Mouse (Mus musculus) midbrain, embryonic 13.5 days (tissue): ENCODE results near the gene Spint1. TPM values are rescaled to one million over a fixed set of nuclear protein-coding genes. Genes with fewer than 3 reads are reported as not detected.

Experiments used
- ATAC-seq: fragments of 200-750 bp; cut with Nextera tagmentation; 2 replicates; pipeline ENCODE4 v1.8.0; 2017; ENCODE audit warnings: mild to moderate bottlenecking, moderate TSS enrichment, moderate library complexity
- H3K27ac ChIP-seq: fragments of 300-500 bp; sonication (generic); 2 replicates; pipeline ENCODE4 v1.5.1; 2015; ENCODE audit warnings: inconsistent platforms, mild to moderate bottlenecking, moderate library complexity
- H3K27me3 ChIP-seq: fragments of 300-500 bp; sonication (generic); 2 replicates; pipeline ENCODE4 v1.6.1; 2015; ENCODE audit warnings: mild to moderate bottlenecking, inconsistent platforms
- H3K36me3 ChIP-seq: fragments of 300-500 bp; sonication (generic); 2 replicates; pipeline ENCODE4 v1.6.1; 2015; ENCODE audit warnings: mild to moderate bottlenecking, inconsistent platforms
- H3K4me1 ChIP-seq: fragments of 300-500 bp; sonication (generic); replicated peaks from 2 replicates; pipeline ENCODE4 v1.6.1; 2015; ENCODE audit warnings: inconsistent platforms
- H3K4me2 ChIP-seq: fragments of 300-500 bp; sonication (generic); replicated peaks from 2 replicates; pipeline ENCODE4 v1.6.1; 2015; ENCODE audit warnings: moderate library complexity, mild to moderate bottlenecking, inconsistent platforms
- H3K4me3 ChIP-seq: fragments of 300-500 bp; sonication (generic); replicated peaks from 2 replicates; pipeline ENCODE4 v1.5.1; 2015; ENCODE audit warnings: mild to moderate bottlenecking, inconsistent platforms
- H3K9ac ChIP-seq: fragments of 300-500 bp; sonication (generic); replicated peaks from 2 replicates; pipeline ENCODE4 v1.6.1; 2015; ENCODE audit warnings: mild to moderate bottlenecking, inconsistent platforms
- H3K9me3 ChIP-seq: fragments of 300-500 bp; sonication (generic); 2 replicates; pipeline ENCODE4 v1.6.1; 2016; ENCODE audit warnings: mild to moderate bottlenecking, inconsistent platforms
- WGBS: fragments of 180-500 bp; shearing (Covaris S2); methylation state at CpG from one replicate; pipeline ENCODE4 v1.1.7; 2015; 5-methylcytosine and 5-hydroxymethylcytosine counted together
- polyA plus RNA-seq: library from polyadenylated mRNA; unstranded; fragments of >200 nt; fragmentation: Nextera tagmentation; extraction: Ambion mirVana; gene quantifications from 2 replicates; pipeline ENCODE4 v1.2.1, GENCODE M21; 2015

Gene Spint1
- polyA plus RNA-seq, 1 experiment from 2014 or later: 0.34 TPM

DNA sequence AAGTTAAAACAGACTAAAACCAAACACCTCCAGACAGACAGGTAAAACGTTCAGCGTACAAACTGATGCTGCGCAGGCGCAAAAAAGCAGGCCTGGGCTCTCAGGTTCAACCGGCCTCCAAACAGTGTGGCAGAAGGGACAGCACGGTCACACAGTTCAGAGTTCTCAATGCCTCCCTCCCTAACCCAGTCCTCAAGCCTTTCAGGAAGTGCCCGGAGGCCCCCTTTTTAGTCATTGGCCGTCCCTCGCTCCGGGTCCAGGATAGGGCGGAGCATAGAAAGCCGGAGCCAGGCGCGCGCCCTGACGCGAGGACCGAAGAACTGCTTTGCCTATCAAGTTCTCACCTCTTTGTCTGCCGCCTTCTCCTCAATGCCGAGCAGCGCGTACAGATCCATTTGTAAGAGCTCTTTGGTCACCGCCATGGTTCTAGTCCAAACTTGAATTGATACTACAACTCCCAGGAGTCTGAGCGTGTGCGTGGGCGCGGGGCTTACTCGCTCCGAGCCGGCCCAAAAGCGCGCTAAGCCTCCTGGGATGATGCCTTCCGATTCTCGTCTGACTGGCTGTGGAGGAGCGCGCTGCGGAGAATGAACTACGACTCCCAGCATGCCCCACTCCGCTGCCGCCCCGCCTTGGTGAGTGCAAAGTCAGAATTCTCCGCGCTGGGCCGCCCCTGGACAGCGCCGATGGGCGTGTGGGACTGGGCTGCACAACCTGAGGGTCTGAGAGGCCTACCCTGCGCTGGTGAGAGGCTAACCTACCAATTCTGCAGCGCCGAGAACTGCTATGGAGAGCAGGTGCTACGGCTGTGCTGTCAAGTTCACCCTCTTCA is 28.6 kb upstream of the Spint1 start, which contains the start of the genes Zfyve19 and Dnajc17:
TSS of gene Zfyve19 (plus strand) at position 274 of the 832 bp plus-strand sequence.
TSS of gene Dnajc17 (minus strand) at position 452 of the 832 bp plus-strand sequence.
- H3K9me3 ChIP-seq: no peaks in the 10 kb centered on the region
- H3K4me1 ChIP-seq: peaks cover 26% of the 10 kb centered on the region
- H3K27me3 ChIP-seq: no peaks in the 10 kb centered on the region
- peak; percentile 98 for ATAC-seq
- H3K4me3 ChIP-seq: peak within 1 kb of the TSS; percentile 78
- peak within 1 kb of the TSS; percentile 70 for H3K27ac ChIP-seq
- peak within 1 kb of the TSS; percentile 86 for H3K9ac ChIP-seq
- under 1% methylated on average over 51 of the region's 51 CpGs for WGBS
- H3K4me2 ChIP-seq: peak within 1 kb of the TSS; percentile 63
- peaks cover 32% of the 10 kb centered on the region for H3K36me3 ChIP-seq

DNA sequence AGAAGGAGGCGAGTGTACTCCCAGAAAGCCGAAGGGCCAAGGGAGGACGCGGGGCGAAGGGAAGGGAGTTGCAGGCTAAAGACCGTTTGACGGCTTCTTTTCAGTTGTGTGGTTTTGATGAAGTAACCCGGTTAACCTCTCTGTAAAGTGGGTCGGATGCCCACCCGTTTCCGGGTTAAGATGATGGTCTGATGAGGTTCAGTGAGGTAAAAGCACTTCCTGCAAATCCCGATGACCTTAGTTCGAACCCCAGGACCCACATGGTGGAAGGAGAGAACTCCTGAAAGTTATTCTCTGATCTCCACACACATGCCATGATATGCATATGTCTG is 28.0 kb upstream of the Spint1 start:
- H3K9me3 ChIP-seq: no peaks in the 10 kb centered on the region
- peak overlapping the region; percentile 78 for H3K4me3 ChIP-seq
- H3K9ac ChIP-seq: peak overlapping the region; percentile 86
- 2% methylated on average over 13 of the region's 13 CpGs for WGBS
- no peaks in the 10 kb centered on the region for H3K27me3 ChIP-seq
- peak overlapping the region; percentile 63 for H3K4me2 ChIP-seq
- peaks cover 36% of the 10 kb centered on the region for H3K36me3 ChIP-seq
- H3K27ac ChIP-seq: peak overlapping the region; percentile 70
- ATAC-seq: no peak; the same call in 1 of the 2 replicates
- peaks cover 20% of the 10 kb centered on the region for H3K4me1 ChIP-seq

DNA sequence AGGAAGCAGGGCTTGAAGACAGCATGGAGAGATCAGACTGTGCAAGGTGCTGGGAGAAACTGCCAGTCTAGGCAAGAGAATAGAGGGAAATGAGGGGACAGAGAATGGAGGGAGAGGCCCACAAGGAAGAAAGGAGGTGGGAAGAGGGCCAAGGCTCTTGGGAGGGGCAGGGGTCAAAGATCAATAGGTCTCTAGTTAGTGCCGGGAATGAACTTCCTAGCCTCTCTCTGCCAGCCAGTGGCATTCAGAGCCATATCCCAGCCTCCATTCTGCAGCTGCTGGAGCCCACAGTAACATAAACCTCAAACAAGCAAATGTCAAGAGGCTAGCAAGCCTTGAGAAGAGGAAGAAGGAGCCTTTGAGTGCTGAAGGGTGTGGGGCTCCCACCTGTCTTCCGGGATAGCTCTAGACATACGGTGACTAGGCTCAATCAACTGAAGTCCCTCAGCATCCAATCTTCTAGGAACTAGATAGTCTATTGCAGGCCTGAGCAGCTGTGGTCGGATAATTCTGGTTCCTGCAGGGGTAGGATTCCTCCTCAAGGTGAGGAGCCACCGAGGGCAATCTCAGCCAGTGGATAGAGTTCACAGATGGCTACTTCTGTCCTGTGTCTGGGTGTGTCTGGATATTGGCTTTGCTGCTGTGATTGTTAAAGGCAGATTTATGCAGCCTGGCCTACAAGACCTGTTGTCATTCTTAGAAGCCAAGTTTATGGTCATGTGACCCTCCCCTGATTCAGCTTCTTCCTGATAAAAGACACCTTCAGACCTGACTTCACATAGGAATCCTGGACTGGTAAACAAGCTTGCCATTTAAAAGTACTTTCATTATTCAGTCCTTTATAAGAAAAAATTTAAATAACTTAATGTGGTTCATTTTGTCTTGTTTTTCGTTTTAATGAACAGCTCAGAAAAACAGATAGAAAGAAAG is 7.1 kb upstream of the Spint1 start, which contains the start of gene Ppp1r14d:
TSS of gene Ppp1r14d (minus strand) at position 132 of the 930 bp plus-strand sequence.
- no peaks in the 10 kb centered on the region for H3K4me1 ChIP-seq
- no peak for ATAC-seq
- no peak within 1 kb of the TSS for H3K4me3 ChIP-seq
- H3K9me3 ChIP-seq: no peaks in the 10 kb centered on the region
- no peak within 1 kb of the TSS for H3K9ac ChIP-seq
- no peaks in the 10 kb centered on the region for H3K36me3 ChIP-seq
- H3K4me2 ChIP-seq: no peak within 1 kb of the TSS
- H3K27me3 ChIP-seq: peaks cover 9% of the 10 kb centered on the region
- WGBS: 83% methylated on average over 6 of the region's 6 CpGs
- no peak within 1 kb of the TSS for H3K27ac ChIP-seq

DNA sequence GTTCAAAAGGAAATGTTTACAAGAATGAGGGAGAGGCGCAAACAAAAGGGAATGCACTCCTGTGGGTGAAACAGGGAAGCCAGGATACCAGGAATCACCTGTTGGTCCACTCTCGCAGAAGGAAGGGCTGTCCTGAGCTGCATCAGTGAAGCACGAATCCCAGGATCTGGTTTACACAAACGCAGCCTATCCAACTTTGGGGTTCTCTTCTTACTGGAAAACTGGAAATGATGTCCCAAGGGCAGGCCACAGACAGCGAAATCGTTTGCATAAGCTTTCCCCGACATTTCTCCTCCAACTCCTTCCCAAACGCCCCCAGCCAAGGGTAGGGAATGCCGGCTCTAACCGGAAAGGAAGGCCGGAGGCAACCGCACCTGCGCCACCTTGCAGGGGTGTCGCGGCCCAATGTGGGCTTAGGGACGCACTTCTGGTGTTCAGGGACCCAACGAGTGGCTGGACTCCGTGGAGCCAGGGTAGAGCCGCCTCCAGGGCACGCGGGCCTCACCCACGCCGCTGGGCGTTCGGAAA is 416 bp upstream of the Spint1 start:
- H3K4me2 ChIP-seq: peak overlapping the region; percentile 62
- 7% methylated on average over 25 of the region's 25 CpGs for WGBS
- H3K36me3 ChIP-seq: no peaks in the 10 kb centered on the region
- H3K4me1 ChIP-seq: peaks cover 14% of the 10 kb centered on the region
- H3K27ac ChIP-seq: no peak overlapping the region
- ATAC-seq: 0 out of 2 replicates have a peak, but pooled peaks have one; percentile 4
- H3K27me3 ChIP-seq: peaks cover 62% of the 10 kb centered on the region
- H3K9me3 ChIP-seq: no peaks in the 10 kb centered on the region
- H3K9ac ChIP-seq: peak overlapping the region; percentile 44
- peak overlapping the region; percentile 42 for H3K4me3 ChIP-seq

DNA sequence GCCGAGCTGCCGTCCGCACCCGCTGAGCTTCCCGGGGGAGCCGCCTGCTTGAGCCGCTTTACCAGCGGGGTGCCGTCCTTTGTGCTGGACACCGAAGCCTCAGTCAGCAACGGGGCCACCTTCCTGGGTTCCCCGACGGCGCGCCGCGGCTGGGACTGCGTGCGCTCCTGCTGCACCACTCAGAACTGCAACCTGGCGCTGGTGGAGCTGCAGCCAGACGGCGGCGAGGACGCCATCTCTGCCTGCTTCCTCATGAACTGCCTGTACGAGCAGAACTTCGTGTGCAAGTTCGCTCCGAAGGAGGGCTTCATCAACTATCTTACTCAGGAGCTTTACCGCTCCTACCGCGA is 684 bp downstream of the Spint1 start:
- Histone ChIP-seq H3K36me3 (no peaks in the 10 kb centered on the region), H3K4me2 (peak overlapping the region; percentile 62), H3K27ac (no peak overlapping the region), H3K9ac (0 out of 2 replicates have a peak overlapping the region, but pooled peaks have one; percentile 44), H3K4me1 (peaks cover 14% of the 10 kb centered on the region), H3K27me3 (peaks cover 62% of the 10 kb centered on the region), H3K4me3 (peak overlapping the region; percentile 42), H3K9me3 (no peaks in the 10 kb centered on the region)
- ATAC-seq: no peak
- WGBS: 2% methylated on average over 31 of the region's 31 CpGs

DNA sequence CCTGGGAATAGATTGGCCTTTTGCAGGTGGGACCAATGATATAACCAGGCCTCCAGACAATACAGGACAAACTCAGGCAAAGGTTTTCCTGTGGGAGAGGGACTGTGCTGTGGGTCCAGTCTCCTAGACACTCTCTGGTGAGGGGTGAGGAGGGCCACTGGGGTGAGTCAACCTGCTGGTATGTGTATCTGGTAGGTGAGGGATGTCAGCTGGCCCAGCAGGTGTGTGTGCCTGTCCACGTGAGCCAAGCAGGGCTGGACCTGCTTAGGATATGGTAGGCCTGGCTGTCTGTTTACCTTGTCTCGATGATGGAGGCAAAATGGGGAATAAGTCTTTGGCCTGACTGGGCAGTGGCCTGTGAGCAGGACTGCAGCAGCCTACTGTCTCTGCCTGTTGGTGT is 1.5 kb downstream of the Spint1 start:
- Histone ChIP-seq H3K4me1 (peaks cover 14% of the 10 kb centered on the region), H3K36me3 (no peaks in the 10 kb centered on the region), H3K4me3 (no peak overlapping the region), H3K27me3 (peaks cover 59% of the 10 kb centered on the region), H3K9ac (no peak overlapping the region), H3K9me3 (no peaks in the 10 kb centered on the region), H3K4me2 (no peak overlapping the region), H3K27ac (no peak overlapping the region)
- ATAC-seq: no peak
- WGBS: 81% methylated on average over 2 of the region's 2 CpGs

DNA sequence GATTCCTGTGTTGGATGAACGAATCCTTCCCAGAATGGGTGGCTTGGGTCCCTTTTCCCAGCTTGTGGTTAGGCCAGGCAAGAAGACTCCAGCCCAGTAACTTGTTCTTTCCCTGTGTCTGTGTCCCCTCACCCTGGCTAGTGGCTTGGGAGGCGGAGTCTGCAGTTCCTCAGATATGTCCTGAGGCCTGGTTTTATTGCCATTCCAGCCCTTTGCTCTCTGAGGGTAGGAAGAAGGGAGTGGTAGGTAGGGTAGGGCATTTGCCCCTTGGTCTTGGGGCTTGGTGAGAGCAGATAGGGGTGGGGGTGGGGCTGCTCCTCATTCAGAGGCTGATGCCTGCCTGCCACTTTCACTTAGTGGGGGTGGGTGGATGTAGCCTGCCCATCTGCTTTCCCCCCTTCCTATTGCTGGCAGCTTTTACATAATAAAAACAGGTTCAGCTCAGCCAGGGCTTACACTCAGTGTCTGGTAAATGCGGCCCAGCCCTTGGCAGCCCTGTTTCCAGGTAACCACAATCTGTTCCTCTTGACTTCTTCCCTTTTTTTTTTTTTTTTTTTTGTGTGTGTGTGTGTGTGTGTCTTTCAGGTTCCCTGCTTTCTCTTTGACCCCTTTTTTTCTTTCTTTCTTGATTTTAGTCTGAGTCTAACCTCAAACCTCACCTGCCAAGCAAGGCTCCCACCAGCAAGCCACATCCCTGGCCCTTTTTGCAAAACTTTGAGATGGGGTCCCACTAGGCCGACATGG is 3.1 kb downstream of the Spint1 start:
- peaks cover 51% of the 10 kb centered on the region for H3K27me3 ChIP-seq
- no peak for ATAC-seq
- 62% methylated on average over 4 of the region's 4 CpGs for WGBS

DNA sequence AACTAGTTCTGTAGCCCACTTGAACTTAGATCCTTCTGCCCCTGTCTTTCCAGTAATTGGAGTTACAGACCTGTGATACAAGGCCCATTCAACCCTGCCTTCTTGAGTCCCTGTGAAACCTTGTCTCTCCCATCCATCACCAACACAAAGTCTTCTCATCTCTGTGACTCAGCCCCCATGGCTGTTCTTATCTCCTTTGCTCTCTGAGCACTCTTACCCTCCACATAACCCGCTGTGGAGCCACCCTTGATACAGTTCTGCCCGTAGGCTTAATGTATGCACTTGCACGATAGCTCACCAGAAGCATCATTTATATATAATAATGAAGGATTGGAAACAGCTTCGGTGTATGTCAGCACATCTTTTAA is 3.6 kb downstream of the Spint1 start:
- 85% methylated on average over 4 of the region's 4 CpGs for WGBS
- no peak overlapping the region for H3K9ac ChIP-seq
- ATAC-seq: no peak
- no peak overlapping the region for H3K4me2 ChIP-seq
- H3K27me3 ChIP-seq: peaks cover 45% of the 10 kb centered on the region
- no peaks in the 10 kb centered on the region for H3K36me3 ChIP-seq
- peaks cover 14% of the 10 kb centered on the region for H3K4me1 ChIP-seq
- H3K4me3 ChIP-seq: no peak overlapping the region
- H3K27ac ChIP-seq: no peak overlapping the region
- no peaks in the 10 kb centered on the region for H3K9me3 ChIP-seq

More for the DNA sequence above, 3.1 kb downstream of the Spint1 start:
- Histone ChIP-seq H3K9me3 (no peaks in the 10 kb centered on the region), H3K4me3 (no peak overlapping the region), H3K4me2 (no peak overlapping the region), H3K4me1 (peaks cover 14% of the 10 kb centered on the region), H3K9ac (no peak overlapping the region), H3K27ac (no peak overlapping the region), H3K36me3 (no peaks in the 10 kb centered on the region)

DNA sequence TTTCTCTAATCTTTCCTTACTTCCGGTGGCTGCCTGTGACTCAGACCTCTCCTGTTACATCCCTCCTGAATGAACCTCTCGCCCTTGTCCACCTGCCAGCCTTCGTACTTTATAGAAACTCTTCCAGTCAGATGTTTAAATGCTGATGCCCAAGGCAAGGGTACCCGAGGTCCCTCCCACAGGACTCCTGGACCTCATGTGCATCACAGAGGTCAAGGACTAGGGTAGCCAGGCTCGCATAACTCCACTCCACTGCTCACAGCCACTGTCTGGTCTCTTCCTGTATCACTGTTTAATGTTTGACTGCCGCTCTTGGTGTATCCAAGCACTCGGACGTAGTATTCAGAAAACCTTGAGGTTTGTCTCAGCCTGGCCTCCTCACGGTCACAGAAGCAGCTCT is 5.4 kb downstream of the Spint1 start:
- Histone ChIP-seq H3K27ac (no peak overlapping the region), H3K4me1 (peaks cover 6% of the 10 kb centered on the region), H3K9ac (no peak overlapping the region), H3K27me3 (peaks cover 28% of the 10 kb centered on the region), H3K4me3 (no peak overlapping the region), H3K9me3 (no peaks in the 10 kb centered on the region), H3K36me3 (no peaks in the 10 kb centered on the region), H3K4me2 (no peak overlapping the region)
- ATAC-seq: no peak
- 84% methylated on average over 9 of the region's 9 CpGs for WGBS

DNA sequence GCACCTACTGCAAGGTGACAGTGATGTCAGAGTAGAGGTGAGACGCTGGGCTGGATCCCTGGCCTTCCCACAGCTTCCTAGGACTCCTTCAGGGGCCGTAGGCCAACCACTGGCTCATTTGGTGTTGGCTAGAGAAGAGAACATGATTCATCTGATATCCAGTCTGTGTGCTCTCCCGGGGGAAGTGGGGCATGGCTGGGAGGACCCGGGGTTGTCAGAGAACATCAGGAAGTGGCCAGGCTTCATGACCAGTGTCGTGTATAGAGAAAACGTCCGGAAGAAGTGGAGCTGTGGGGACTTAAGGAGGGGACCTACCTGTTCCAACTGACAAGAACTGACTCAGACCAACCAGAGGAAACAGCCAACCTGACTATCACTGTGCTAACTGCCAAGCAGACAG is 8.1 kb downstream of the Spint1 start:
- H3K9me3 ChIP-seq: no peaks in the 10 kb centered on the region
- no peak for ATAC-seq
- H3K9ac ChIP-seq: no peak overlapping the region
- H3K27ac ChIP-seq: no peak overlapping the region
- H3K27me3 ChIP-seq: peaks cover under 1% of the 10 kb centered on the region
- WGBS: 91% methylated on average over 7 of the region's 7 CpGs
- H3K36me3 ChIP-seq: no peaks in the 10 kb centered on the region
- no peak overlapping the region for H3K4me2 ChIP-seq
- H3K4me3 ChIP-seq: no peak overlapping the region
- no peaks in the 10 kb centered on the region for H3K4me1 ChIP-seq

DNA sequence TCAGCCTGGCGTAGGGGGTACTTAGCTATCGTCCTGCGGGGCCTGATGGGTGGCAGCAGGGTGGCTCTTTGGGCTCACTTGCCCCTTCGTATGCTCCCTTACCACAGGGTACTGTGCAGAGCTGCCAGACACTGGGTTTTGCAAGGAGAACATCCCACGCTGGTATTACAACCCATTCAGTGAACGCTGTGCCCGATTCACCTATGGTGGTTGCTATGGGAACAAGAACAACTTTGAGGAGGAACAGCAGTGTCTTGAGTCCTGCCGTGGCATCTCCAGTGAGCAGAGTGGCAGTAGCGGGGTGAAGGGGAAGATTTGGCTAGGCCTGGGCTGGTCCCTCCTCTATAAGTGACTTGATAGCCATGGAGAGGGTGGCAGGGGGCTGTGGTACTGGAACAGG is 10.7 kb downstream of the Spint1 start:
- Histone ChIP-seq H3K9me3 (no peaks in the 10 kb centered on the region), H3K36me3 (no peaks in the 10 kb centered on the region), H3K4me1 (0 out of 2 replicates have a peak, but pooled peaks cover 4% of the 10 kb centered on the region), H3K9ac (no peak overlapping the region), H3K4me2 (no peak overlapping the region), H3K27me3 (0 out of 2 replicates have a peak, but pooled peaks cover 2% of the 10 kb centered on the region), H3K4me3 (no peak overlapping the region), H3K27ac (no peak overlapping the region)
- 80% methylated on average over 9 of the region's 9 CpGs for WGBS
- no peak for ATAC-seq
